Mouse (Mus musculus): ENCODE data around the gene Rps8.
"Not testable (repeated sequence)": the region's sequence is repeated elsewhere in the genome, so short reads cannot be mapped to it uniquely, and the experiment has no call there.

Rps8 gene

GRCm38 (mm10) chr4:117155792-117156355, at the start of gene Rps8:
TSS of gene Rps8 (minus strand) at chr4:117156243.
- in situ Hi-C loops (cut with MboI; ENCODE audit: low pct_unique_long_range_greater_than_20kb in 1 of 2, low sequenced_read_pairs in 2 of 2, unreplicated experiment in 1 of 2): no loop called here

GRCm38 (mm10) chr4:117202992-117203354, 46.9 kb upstream of the Rps8 start:
- in situ Hi-C loops (cut with MboI; ENCODE audit: low pct_unique_long_range_greater_than_20kb in 1 of 2, low sequenced_read_pairs in 2 of 2, unreplicated experiment in 1 of 2): no loop called here

GRCm38 (mm10) chr4:117202046-117202991, 46.3 kb upstream of the Rps8 start:
- in situ Hi-C loops (cut with MboI; ENCODE audit: low pct_unique_long_range_greater_than_20kb in 1 of 2, low sequenced_read_pairs in 2 of 2, unreplicated experiment in 1 of 2): no loop called here

GRCm38 (mm10) chr4:117191804-117192203, 35.8 kb upstream of the Rps8 start:
- in situ Hi-C loops (cut with MboI; ENCODE audit: low pct_unique_long_range_greater_than_20kb in 1 of 2, low sequenced_read_pairs in 2 of 2, unreplicated experiment in 1 of 2): no loop called here

- in situ Hi-C loops (cut with MboI; ENCODE audit: low pct_unique_long_range_greater_than_20kb in 1 of 2, low sequenced_read_pairs in 2 of 2, unreplicated experiment in 1 of 2): no loop called here
Observed at GRCm38 (mm10) chr4:117190660-117191059, 34.6 kb upstream of the Rps8 start.

- in situ Hi-C loops (cut with MboI; ENCODE audit: low pct_unique_long_range_greater_than_20kb in 1 of 2, low sequenced_read_pairs in 2 of 2, unreplicated experiment in 1 of 2): no loop called here
Observed at GRCm38 (mm10) chr4:117189856-117190543, 34.0 kb upstream of the Rps8 start.

- in situ Hi-C loops (cut with MboI; ENCODE audit: low pct_unique_long_range_greater_than_20kb in 1 of 2, low sequenced_read_pairs in 2 of 2, unreplicated experiment in 1 of 2): no loop called here
Observed at GRCm38 (mm10) chr4:117189382-117189855, 33.4 kb upstream of the Rps8 start.

GRCm38 (mm10) chr4:117188969-117189368, 32.9 kb upstream of the Rps8 start:
- in situ Hi-C loops (cut with MboI; ENCODE audit: low pct_unique_long_range_greater_than_20kb in 1 of 2, low sequenced_read_pairs in 2 of 2, unreplicated experiment in 1 of 2): no loop called here

GRCm38 (mm10) chr4:117182759-117183096, 26.7 kb upstream of the Rps8 start:
- in situ Hi-C loops (cut with MboI; ENCODE audit: low pct_unique_long_range_greater_than_20kb in 1 of 2, low sequenced_read_pairs in 2 of 2, unreplicated experiment in 1 of 2): not testable (repeated sequence)

- in situ Hi-C loops (cut with MboI; ENCODE audit: low pct_unique_long_range_greater_than_20kb in 1 of 2, low sequenced_read_pairs in 2 of 2, unreplicated experiment in 1 of 2): no loop called here
Observed at GRCm38 (mm10) chr4:117181863-117182758, 26.1 kb upstream of the Rps8 start, which contains the start of gene Kif2c. TSS of gene Kif2c (minus strand) at chr4:117182639.

- in situ Hi-C loops (cut with MboI; ENCODE audit: low pct_unique_long_range_greater_than_20kb in 1 of 2, low sequenced_read_pairs in 2 of 2, unreplicated experiment in 1 of 2): no loop called here
Observed at GRCm38 (mm10) chr4:117169936-117170335, 13.9 kb upstream of the Rps8 start.

- in situ Hi-C loops (cut with MboI; ENCODE audit: low pct_unique_long_range_greater_than_20kb in 1 of 2, low sequenced_read_pairs in 2 of 2, unreplicated experiment in 1 of 2): no loop called here
Observed at GRCm38 (mm10) chr4:117161183-117161582, 5.1 kb upstream of the Rps8 start.

- in situ Hi-C loops (cut with MboI; ENCODE audit: low pct_unique_long_range_greater_than_20kb in 1 of 2, low sequenced_read_pairs in 2 of 2, unreplicated experiment in 1 of 2): no loop called here
Observed at GRCm38 (mm10) chr4:117159666-117160065, 3.6 kb upstream of the Rps8 start.

GRCm38 (mm10) chr4:117156372-117156771, 329 bp upstream of the Rps8 start:
- in situ Hi-C loops (cut with MboI; ENCODE audit: low pct_unique_long_range_greater_than_20kb in 1 of 2, low sequenced_read_pairs in 2 of 2, unreplicated experiment in 1 of 2): no loop called here

- in situ Hi-C loops (cut with MboI; ENCODE audit: low pct_unique_long_range_greater_than_20kb in 1 of 2, low sequenced_read_pairs in 2 of 2, unreplicated experiment in 1 of 2): no loop called here
Observed at GRCm38 (mm10) chr4:117155020-117155791, 837 bp downstream of the Rps8 start.

- in situ Hi-C loops (cut with MboI; ENCODE audit: low pct_unique_long_range_greater_than_20kb in 1 of 2, low sequenced_read_pairs in 2 of 2, unreplicated experiment in 1 of 2): no loop called here
Observed at GRCm38 (mm10) chr4:117152714-117153113, 3.3 kb downstream of the Rps8 start.

GRCm38 (mm10) chr4:117151416-117151815, 4.6 kb downstream of the Rps8 start:
- in situ Hi-C loops (cut with MboI; ENCODE audit: low pct_unique_long_range_greater_than_20kb in 1 of 2, low sequenced_read_pairs in 2 of 2, unreplicated experiment in 1 of 2): no loop called here
